Mouse (Mus musculus): ENCODE results near the gene Gsto2.
"Not testable (repeated sequence)": the region's sequence is repeated elsewhere in the genome, so short reads cannot be mapped to it uniquely, and the experiment has no call there.

The Gsto2 gene

GRCm38 (mm10) chr19:47832316-47832715 is 33.0 kb upstream of the Gsto2 start:
- Histone ChIP-seq H3K9me3 (ENCODE audit: low read length) (no peaks in the 10 kb centered on the region), H3K4me3 (replicated peaks; ENCODE audit: low read length) (no peak overlapping the region), H3K27me3 (ENCODE audit: insufficient read depth, low read length) (peaks cover 4% of the 10 kb centered on the region), H3K36me3 (ENCODE audit: insufficient read depth, low read length) (no peaks in the 10 kb centered on the region), H3K4me1 (replicated peaks; ENCODE audit: low read depth, low read length) (peaks cover 20% of the 10 kb centered on the region)
- TF ChIP-seq POU5F1 (IDR thresholded peaks at IDR 0.05; ENCODE audit: borderline replicate concordance, low read length): no peak
- no peak for TF ChIP-seq NANOG (IDR thresholded peaks at IDR 0.05; ENCODE audit: borderline replicate concordance, low read length)
- TF ChIP-seq CTCF (conservative IDR thresholded peaks at IDR 0.05; ENCODE audit: low read length): no peak

GRCm38 (mm10) chr19:47834614-47835013 is 30.7 kb upstream of the Gsto2 start:
- TF ChIP-seq POU5F1 (IDR thresholded peaks at IDR 0.05; ENCODE audit: borderline replicate concordance, low read length): no peak
- H3K4me1 ChIP-seq (replicated peaks; ENCODE audit: low read depth, low read length): peaks cover 19% of the 10 kb centered on the region
- H3K9me3 ChIP-seq (ENCODE audit: low read length): no peaks in the 10 kb centered on the region
- H3K36me3 ChIP-seq (ENCODE audit: insufficient read depth, low read length): no peaks in the 10 kb centered on the region
- no peak overlapping the region for H3K4me3 ChIP-seq (replicated peaks; ENCODE audit: low read length)
- H3K27me3 ChIP-seq (ENCODE audit: insufficient read depth, low read length): peaks cover 19% of the 10 kb centered on the region

GRCm38 (mm10) chr19:47835776-47836175 is 29.6 kb upstream of the Gsto2 start:
- Histone ChIP-seq H3K9me3 (ENCODE audit: low read length) (peaks cover 5% of the 10 kb centered on the region), H3K4me1 (replicated peaks; ENCODE audit: low read depth, low read length) (peaks cover 19% of the 10 kb centered on the region), H3K36me3 (ENCODE audit: insufficient read depth, low read length) (no peaks in the 10 kb centered on the region), H3K27me3 (ENCODE audit: insufficient read depth, low read length) (peaks cover 19% of the 10 kb centered on the region), H3K4me3 (replicated peaks; ENCODE audit: low read length) (0 out of 2 replicates have a peak overlapping the region, but pooled peaks have one; percentile 13)
- no peak for TF ChIP-seq CTCF (conservative IDR thresholded peaks at IDR 0.05; ENCODE audit: low read length)
- no peak for TF ChIP-seq NANOG (IDR thresholded peaks at IDR 0.05; ENCODE audit: borderline replicate concordance, low read length)
- TF ChIP-seq POU5F1 (IDR thresholded peaks at IDR 0.05; ENCODE audit: borderline replicate concordance, low read length): no peak

- Histone ChIP-seq H3K4me3 (replicated peaks; ENCODE audit: low read length) (peak overlapping the region; percentile 77), H3K9me3 (ENCODE audit: low read length) (peaks cover 12% of the 10 kb centered on the region), H3K27me3 (ENCODE audit: insufficient read depth, low read length) (peaks cover 19% of the 10 kb centered on the region), H3K36me3 (ENCODE audit: insufficient read depth, low read length) (no peaks in the 10 kb centered on the region), H3K4me1 (replicated peaks; ENCODE audit: low read depth, low read length) (peaks cover 19% of the 10 kb centered on the region)
- TF ChIP-seq POU5F1 (IDR thresholded peaks at IDR 0.05; ENCODE audit: borderline replicate concordance, low read length) (no peak), CTCF (conservative IDR thresholded peaks at IDR 0.05; ENCODE audit: low read length) (0 out of 2 replicates have a peak, but pooled peaks have one; percentile 11), NANOG (IDR thresholded peaks at IDR 0.05; ENCODE audit: borderline replicate concordance, low read length) (no peak)
Measured at GRCm38 (mm10) chr19:47836701-47837526, 28.4 kb upstream of the Gsto2 start.

GRCm38 (mm10) chr19:47837527-47837901 is 27.8 kb upstream of the Gsto2 start:
- peaks cover 19% of the 10 kb centered on the region for H3K4me1 ChIP-seq (replicated peaks; ENCODE audit: low read depth, low read length)
- peaks cover 18% of the 10 kb centered on the region for H3K9me3 ChIP-seq (ENCODE audit: low read length)
- H3K36me3 ChIP-seq (ENCODE audit: insufficient read depth, low read length): no peaks in the 10 kb centered on the region
- TF ChIP-seq NANOG (IDR thresholded peaks at IDR 0.05; ENCODE audit: borderline replicate concordance, low read length) (no peak), CTCF (conservative IDR thresholded peaks at IDR 0.05; ENCODE audit: low read length) (no peak), POU5F1 (IDR thresholded peaks at IDR 0.05; ENCODE audit: borderline replicate concordance, low read length) (no peak)
- H3K4me3 ChIP-seq (replicated peaks; ENCODE audit: low read length): peak overlapping the region; percentile 77
- peaks cover 19% of the 10 kb centered on the region for H3K27me3 ChIP-seq (ENCODE audit: insufficient read depth, low read length)

- Histone ChIP-seq H3K27me3 (ENCODE audit: insufficient read depth, low read length) (peaks cover 19% of the 10 kb centered on the region), H3K9me3 (ENCODE audit: low read length) (peaks cover 26% of the 10 kb centered on the region)
- not testable (repeated sequence) for H3K4me1 ChIP-seq (replicated peaks; ENCODE audit: low read depth, low read length); H3K36me3 ChIP-seq (ENCODE audit: insufficient read depth, low read length); H3K4me3 ChIP-seq (replicated peaks; ENCODE audit: low read length)
Measured at GRCm38 (mm10) chr19:47841234-47841633, 24.1 kb upstream of the Gsto2 start.

- peaks cover 19% of the 10 kb centered on the region for H3K9me3 ChIP-seq (ENCODE audit: low read length)
- TF ChIP-seq NANOG (IDR thresholded peaks at IDR 0.05; ENCODE audit: borderline replicate concordance, low read length) (no peak), CTCF (conservative IDR thresholded peaks at IDR 0.05; ENCODE audit: low read length) (no peak), POU5F1 (IDR thresholded peaks at IDR 0.05; ENCODE audit: borderline replicate concordance, low read length) (no peak)
- H3K36me3 ChIP-seq (ENCODE audit: insufficient read depth, low read length): no peaks in the 10 kb centered on the region
- peaks cover 5% of the 10 kb centered on the region for H3K4me1 ChIP-seq (replicated peaks; ENCODE audit: low read depth, low read length)
- H3K27me3 ChIP-seq (ENCODE audit: insufficient read depth, low read length): peaks cover 13% of the 10 kb centered on the region
- no peak overlapping the region for H3K4me3 ChIP-seq (replicated peaks; ENCODE audit: low read length)
Measured at GRCm38 (mm10) chr19:47849735-47850134, 15.6 kb upstream of the Gsto2 start.

GRCm38 (mm10) chr19:47852131-47852530 is 13.2 kb upstream of the Gsto2 start:
- H3K9me3 ChIP-seq (ENCODE audit: low read length): peaks cover 19% of the 10 kb centered on the region
- H3K36me3 ChIP-seq (ENCODE audit: insufficient read depth, low read length); H3K4me3 ChIP-seq (replicated peaks; ENCODE audit: low read length): not testable (repeated sequence)
- H3K4me1 ChIP-seq (replicated peaks; ENCODE audit: low read depth, low read length): peaks cover 14% of the 10 kb centered on the region
- peaks cover 31% of the 10 kb centered on the region for H3K27me3 ChIP-seq (ENCODE audit: insufficient read depth, low read length)

GRCm38 (mm10) chr19:47853053-47853452 is 12.3 kb upstream of the Gsto2 start:
- Histone ChIP-seq H3K4me1 (replicated peaks; ENCODE audit: low read depth, low read length) (peaks cover 14% of the 10 kb centered on the region), H3K9me3 (ENCODE audit: low read length) (peaks cover 19% of the 10 kb centered on the region), H3K4me3 (replicated peaks; ENCODE audit: low read length) (no peak overlapping the region), H3K36me3 (ENCODE audit: insufficient read depth, low read length) (no peaks in the 10 kb centered on the region), H3K27me3 (ENCODE audit: insufficient read depth, low read length) (peaks cover 31% of the 10 kb centered on the region)
- TF ChIP-seq NANOG (IDR thresholded peaks at IDR 0.05; ENCODE audit: borderline replicate concordance, low read length): no peak
- no peak for TF ChIP-seq POU5F1 (IDR thresholded peaks at IDR 0.05; ENCODE audit: borderline replicate concordance, low read length)
- TF ChIP-seq CTCF (conservative IDR thresholded peaks at IDR 0.05; ENCODE audit: low read length): no peak

Data from E14TG2a.4 (cell line).